ENCODE assay signal across 13 mouse cellular contexts in genomic region chr19:58072404-58072803, GRCm38 (mm10).
DNase-seq lines count a peak whose midpoint lies in the region; ATAC-seq and TF ChIP-seq lines count a peak whose summit lies in the region.
"Had no signal": no experiment of that assay in that cellular context is flagged by ENCODE, and none has a peak within 500 bp of the region (broad histone marks: within the 10 kb centered on the region; RNA-seq: fewer than 3 reads in every experiment).

No protein-coding gene starts in this region.

- H3K4me1 ChIP-seq in liver, embryonic 14.5 days (replicated peaks; ENCODE audit: control insufficient read depth in 2 of 2, insufficient read depth in 2 of 2, low read length in 1 of 2), result 0 out of 4 replicates have a peak, but pooled peaks cover 0 to 3% of the 10 kb centered on the region in 2 experiments
- H3K4me1 ChIP-seq in liver, embryonic 11.5 days (replicated peaks; ENCODE audit: control insufficient read depth, insufficient read depth, low read length), result no peaks in the 10 kb centered on the region
- no peaks in the 10 kb centered on the region for H3K4me1 ChIP-seq in cortical plate, adult 2 months (ENCODE audit: control insufficient read depth, insufficient read depth, low read length)
- peaks cover 9% of the 10 kb centered on the region; the same call in 1 of the 2 replicates for H3K4me1 ChIP-seq in hindbrain, embryonic 14.5 days (replicated peaks; ENCODE audit: control insufficient read depth, insufficient read depth, low read length)

- H3K9me3 ChIP-seq in liver, embryonic 14.5 days (ENCODE audit: control insufficient read depth, low read length), result no peaks in the 10 kb centered on the region
- H3K9me3 ChIP-seq in liver, embryonic 11.5 days (ENCODE audit: control insufficient read depth, low read length), result no peaks in the 10 kb centered on the region
- H3K9me3 ChIP-seq in hindbrain, embryonic 14.5 days (ENCODE audit: control insufficient read depth, low read length), result no peaks in the 10 kb centered on the region

- no peaks in the 10 kb centered on the region for H3K27me3 ChIP-seq in liver, embryonic 14.5 days (ENCODE audit: control insufficient read depth, insufficient read depth, low read length)
- H3K27me3 ChIP-seq in liver, embryonic 11.5 days (replicated peaks; ENCODE audit: control insufficient read depth, insufficient read depth, low read length), result no peaks in the 10 kb centered on the region
- no peaks in the 10 kb centered on the region for H3K27me3 ChIP-seq in hindbrain, embryonic 14.5 days (ENCODE audit: control insufficient read depth, insufficient read depth, low read length)

- peak; percentile 19; the same call in 1 of the 2 replicates for TF ChIP-seq CTCF in liver, embryonic 14.5 days (IDR thresholded peaks at IDR 0.05; ENCODE audit: low read depth)
- peak; percentile 36; the same call in 1 of the 2 replicates for TF ChIP-seq CTCF in cortical plate, adult 2 months (IDR thresholded peaks at IDR 0.05; ENCODE audit: extremely low read depth, insufficient read depth, low read length)

- peak; percentile 13 to 21 for DNase-seq in cerebellum, postnatal 14 days
- no peak for DNase-seq in cerebellum, adult 18-20 months
- no peak for DNase-seq in liver, embryonic 14.5 days (ENCODE audit: low read depth in 3 of 3, low spot score in 3 of 3)
- no peak for DNase-seq in liver, embryonic 11.5 days (ENCODE audit: low spot score)
- DNase-seq in CD4-positive helper T cell, adult 2 months (ENCODE audit: low read depth, low spot score), result peak; percentile 14
- no peak for DNase-seq in hindbrain, embryonic 14.5 days (ENCODE audit: low spot score)
- no peak for DNase-seq in urinary bladder, postnatal 10 days (ENCODE audit: low spot score)
- DNase-seq: cerebellum, postnatal 36 days; heart, postnatal 14 days; kidney, adult 11 months; right cerebral cortex, postnatal 14 days had no signal

- H3K9ac ChIP-seq in liver, embryonic 14.5 days (replicated peaks), result no peak overlapping the region
- H3K9ac ChIP-seq in liver, embryonic 11.5 days (ENCODE audit: low read depth, low read length), result no peak overlapping the region
- H3K9ac ChIP-seq in hindbrain, embryonic 14.5 days, result no peak overlapping the region

- H3K27ac ChIP-seq in liver, embryonic 14.5 days, result no peak overlapping the region
- H3K27ac ChIP-seq in liver, embryonic 11.5 days (ENCODE audit: low read depth, low read length), result no peak overlapping the region
- no peak overlapping the region for H3K27ac ChIP-seq in cortical plate, adult 2 months (ENCODE audit: insufficient read depth, low read length)
- H3K27ac ChIP-seq in hindbrain, embryonic 14.5 days, result no peak overlapping the region

- TF ChIP-seq EP300 in liver, embryonic 14.5 days (IDR thresholded peaks at IDR 0.05; ENCODE audit: low read depth), result no peak

- WGBS in liver, embryonic 14.5 days (ENCODE audit: insufficient replicate concordance), result 57% methylated on average over 5 of the region's 5 CpGs
- WGBS in liver, embryonic 11.5 days, result 68% methylated on average over 5 of the region's 5 CpGs
- WGBS in hindbrain, embryonic 14.5 days, result 78% methylated on average over 5 of the region's 5 CpGs

- ATAC-seq in liver, embryonic 14.5 days (ENCODE audit: insufficient read depth), result no peak
- ATAC-seq in liver, embryonic 11.5 days (replicated peaks; ENCODE audit: low FRiP score), result no peak
- no peak for ATAC-seq in hindbrain, embryonic 14.5 days (ENCODE audit: low FRiP score)
- ATAC-seq: forebrain, embryonic 14.5 days had no signal

- H3K4me2 ChIP-seq in liver, embryonic 14.5 days (ENCODE audit: low read depth), result no peak overlapping the region
- no peak overlapping the region for H3K4me2 ChIP-seq in liver, embryonic 11.5 days
- H3K4me2 ChIP-seq in hindbrain, embryonic 14.5 days (replicated peaks), result no peak overlapping the region

- TF ChIP-seq POLR2A in cortical plate, adult 2 months (IDR thresholded peaks at IDR 0.05; ENCODE audit: extremely low read depth, insufficient read depth, low read length), result no peak

- no peak overlapping the region for H3K4me3 ChIP-seq in liver, embryonic 14.5 days (ENCODE audit: insufficient read depth in 1 of 2, low read depth in 2 of 2, low read length in 2 of 2)
- no peak overlapping the region for H3K4me3 ChIP-seq in liver, embryonic 11.5 days (ENCODE audit: low read depth, low read length)
- no peak overlapping the region for H3K4me3 ChIP-seq in cortical plate, adult 2 months (ENCODE audit: insufficient read depth, low read length)
- no peak overlapping the region for H3K4me3 ChIP-seq in hindbrain, embryonic 14.5 days (replicated peaks; ENCODE audit: low read length)

- no peaks in the 10 kb centered on the region for H3K36me3 ChIP-seq in liver, embryonic 14.5 days (replicated peaks; ENCODE audit: control insufficient read depth, insufficient read depth, low read depth)
- H3K36me3 ChIP-seq in liver, embryonic 11.5 days (ENCODE audit: control insufficient read depth, insufficient read depth, low read length), result no peaks in the 10 kb centered on the region
- H3K36me3 ChIP-seq in hindbrain, embryonic 14.5 days (replicated peaks; ENCODE audit: control insufficient read depth, insufficient read depth), result no peaks in the 10 kb centered on the region

Comparison
In these comparisons a context has a peak if more than half of its experiments do, and no peak if none do; other contexts are left out.
1. DNase-seq: peak in cerebellum, postnatal 14 days (2 of 2) and CD4-positive helper T cell, adult 2 months (single experiment); none in cerebellum, adult 18-20 months (0 of 2), liver, embryonic 14.5 days (0 of 3), liver, embryonic 11.5 days (single experiment), hindbrain, embryonic 14.5 days (single experiment) and urinary bladder, postnatal 10 days (single experiment).